Mouse (Mus musculus): Measurements from ENCODE around the gene Gpx1.

Gene Gpx1

DNA sequence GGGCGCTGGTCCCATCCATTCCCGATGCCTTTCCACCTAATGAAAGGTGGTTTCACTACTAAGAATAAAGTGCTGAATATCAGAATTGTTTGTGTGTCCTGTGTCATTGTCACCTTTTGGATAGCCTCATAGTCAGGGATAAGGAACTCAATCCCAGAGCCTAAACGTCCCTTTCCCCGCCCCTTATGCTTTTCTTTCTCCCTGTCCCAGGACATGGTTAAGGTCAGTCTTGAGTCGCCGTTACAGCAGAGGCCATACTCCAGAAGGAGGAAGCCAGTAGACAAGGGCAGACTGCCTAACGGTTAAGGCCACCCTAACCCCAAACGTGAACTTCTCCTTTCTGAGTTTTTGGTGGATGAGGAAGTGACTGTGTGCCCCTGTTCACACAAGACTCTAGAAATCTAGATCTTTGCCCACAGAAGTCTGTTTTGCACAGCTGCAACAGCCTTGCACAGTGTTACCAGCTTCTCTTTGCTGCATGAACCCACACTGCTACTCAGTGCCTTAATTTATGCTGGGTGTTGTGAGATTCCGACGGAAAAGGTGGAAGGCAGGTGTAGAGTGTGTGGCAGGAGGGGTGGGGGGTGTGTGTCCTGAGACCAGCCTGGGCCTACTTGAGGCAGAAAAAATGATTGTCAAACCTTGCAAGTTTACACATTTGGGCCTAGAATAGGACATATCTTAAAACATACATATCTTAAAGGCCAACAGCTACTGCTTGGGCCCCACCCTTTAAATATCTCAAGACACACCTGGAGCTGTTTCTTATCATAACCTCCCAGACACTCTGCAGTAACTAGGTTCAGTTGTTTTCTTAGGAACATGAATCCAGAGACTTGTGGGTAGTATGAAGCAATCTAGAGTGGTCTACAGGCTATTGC lies 1.8 kb downstream of the Gpx1 start:
- DNase-seq: no peak

DNA sequence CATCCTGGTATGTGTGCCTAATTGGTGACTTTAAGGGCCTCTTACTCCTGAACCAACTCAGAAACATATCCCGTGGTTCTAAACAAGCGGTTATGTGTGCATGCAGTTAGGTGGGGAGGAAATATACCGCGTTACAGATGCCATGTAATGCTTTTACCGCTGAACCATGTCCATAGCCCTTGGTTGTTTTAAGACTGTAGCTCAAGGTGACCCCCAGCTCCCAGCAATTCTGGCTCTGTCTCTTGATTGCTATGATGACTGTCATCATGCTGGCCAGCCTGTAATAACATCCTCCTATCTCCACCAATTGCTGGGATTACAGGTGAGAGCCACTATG lies 2.4 kb downstream of the Gpx1 start:
- no peak for DNase-seq

DNA sequence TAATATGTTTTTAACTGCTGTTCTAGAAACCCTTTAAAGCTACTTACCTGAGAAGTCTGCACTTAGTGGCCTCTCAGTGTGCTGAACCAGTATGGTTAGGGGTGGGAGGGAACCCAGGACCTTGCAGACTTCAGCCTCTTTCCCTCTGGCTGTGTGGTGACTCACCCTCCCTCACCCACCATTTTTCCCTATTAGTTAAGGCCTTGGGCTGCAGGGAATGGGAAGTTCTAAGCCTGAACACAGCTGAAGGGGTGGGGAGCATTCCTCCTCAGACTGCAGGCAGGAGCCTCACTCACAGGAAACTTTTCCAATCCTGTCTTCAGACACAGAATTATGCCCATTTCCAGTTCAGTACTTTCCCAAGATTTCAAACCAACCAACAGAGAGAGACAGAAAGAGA lies 3.1 kb downstream of the Gpx1 start:
- no peak for DNase-seq

DNA sequence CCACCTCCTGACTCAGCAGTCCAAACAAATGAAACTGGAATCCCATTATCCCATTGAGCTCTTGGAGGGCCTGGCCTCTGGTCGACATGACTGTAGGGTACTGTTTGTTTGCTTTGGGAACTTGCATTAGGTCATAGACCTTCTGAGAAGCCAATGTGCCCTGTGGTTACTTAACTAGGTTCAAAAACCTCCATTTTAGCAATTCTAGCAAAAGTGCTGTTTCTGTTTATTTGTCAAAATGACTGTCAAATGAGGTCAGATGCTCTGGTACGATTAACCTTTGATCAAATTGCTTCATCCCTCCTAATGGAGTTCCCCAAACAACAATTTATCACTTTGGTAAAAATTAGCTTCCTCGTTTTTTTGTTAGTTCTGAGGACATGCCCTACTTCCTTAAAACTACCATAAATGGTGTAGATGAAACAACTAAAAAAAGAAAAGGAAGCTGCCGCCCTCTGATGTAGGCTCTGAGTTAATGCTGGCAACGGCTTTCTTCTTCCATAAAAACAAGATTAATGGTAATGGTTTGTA lies 3.7 kb downstream of the Gpx1 start:
- no peak for DNase-seq

DNA sequence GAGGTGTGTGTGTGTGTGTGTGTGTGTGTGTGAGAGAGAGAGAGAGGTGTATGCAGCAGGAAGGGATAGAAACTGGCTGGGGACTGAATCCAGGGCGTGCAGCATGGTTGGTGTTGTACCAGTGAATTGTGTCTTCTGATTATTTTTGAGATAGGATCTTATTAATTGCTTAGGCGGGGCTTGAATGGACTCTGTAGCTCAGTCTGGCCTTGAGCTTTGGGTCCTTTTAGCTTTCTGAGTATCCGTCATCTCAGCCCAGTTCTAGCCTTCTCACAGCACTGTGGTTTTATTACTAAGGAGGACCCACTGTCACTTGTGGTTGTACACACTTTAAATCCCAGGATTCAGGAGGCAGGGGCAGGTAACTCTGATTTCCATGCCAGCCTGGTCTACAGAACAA lies 4.6 kb downstream of the Gpx1 start:
- no peak for DNase-seq

DNA sequence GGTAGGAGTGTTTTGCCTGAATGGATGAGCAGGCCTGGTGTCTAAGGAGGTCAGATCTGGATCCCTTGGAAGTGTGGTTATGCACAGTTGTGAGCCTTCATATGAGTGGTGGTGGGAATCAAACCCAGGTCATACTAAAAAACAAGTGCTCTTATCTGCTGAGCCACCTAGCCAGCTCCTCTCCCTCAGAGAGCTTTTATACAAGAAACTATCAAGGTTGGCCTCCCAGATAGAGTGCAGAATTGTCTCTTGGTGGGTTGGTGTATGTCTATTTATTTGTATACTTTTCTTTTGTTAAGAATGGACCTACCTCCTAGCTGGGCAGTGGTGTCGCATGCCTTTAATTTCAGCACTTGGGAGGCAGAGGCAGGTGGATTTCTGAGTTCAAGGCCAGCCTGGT lies 5.1 kb downstream of the Gpx1 start:
- DNase-seq: no peak

DNA sequence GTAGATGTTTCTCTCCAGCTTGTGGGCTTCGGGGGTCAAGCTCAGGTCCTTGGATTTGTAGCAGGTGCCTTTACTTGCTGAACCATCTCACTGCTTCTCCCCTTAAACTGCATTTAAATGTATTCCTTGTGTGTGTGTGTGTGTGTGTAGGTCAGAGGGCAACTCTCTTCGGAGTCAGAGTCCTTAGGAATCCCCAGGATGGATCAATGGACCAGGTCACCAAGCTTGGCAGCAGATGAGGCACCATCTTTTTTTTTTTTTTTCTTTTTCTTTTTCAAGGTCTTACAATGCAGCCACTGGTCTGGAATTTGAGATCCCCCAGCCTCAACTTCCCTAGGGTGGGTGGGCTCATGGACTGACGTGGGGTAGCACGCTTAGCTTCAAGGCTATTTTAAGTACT lies 5.8 kb downstream of the Gpx1 start:
- no peak for DNase-seq

DNA sequence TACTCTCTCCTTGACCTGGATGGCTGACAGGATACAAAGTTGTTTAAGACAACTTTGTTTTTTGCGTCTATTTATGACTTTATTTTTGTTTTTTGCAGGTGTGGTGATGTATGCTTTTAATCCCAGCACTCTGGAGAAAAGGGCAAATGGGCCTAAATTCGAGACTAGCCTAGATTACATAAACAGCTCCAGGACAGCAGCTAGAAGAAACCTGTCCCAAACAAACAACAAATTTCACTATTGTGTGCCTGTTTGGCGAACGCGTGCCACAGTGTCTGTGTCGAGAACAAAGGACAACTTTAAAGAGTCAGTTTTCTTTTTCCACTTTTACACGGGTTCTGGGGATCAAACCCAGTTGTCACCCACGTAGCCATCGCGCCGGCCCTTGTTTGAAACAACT lies 8.3 kb downstream of the Gpx1 start:
- DNase-seq: no peak

DNA sequence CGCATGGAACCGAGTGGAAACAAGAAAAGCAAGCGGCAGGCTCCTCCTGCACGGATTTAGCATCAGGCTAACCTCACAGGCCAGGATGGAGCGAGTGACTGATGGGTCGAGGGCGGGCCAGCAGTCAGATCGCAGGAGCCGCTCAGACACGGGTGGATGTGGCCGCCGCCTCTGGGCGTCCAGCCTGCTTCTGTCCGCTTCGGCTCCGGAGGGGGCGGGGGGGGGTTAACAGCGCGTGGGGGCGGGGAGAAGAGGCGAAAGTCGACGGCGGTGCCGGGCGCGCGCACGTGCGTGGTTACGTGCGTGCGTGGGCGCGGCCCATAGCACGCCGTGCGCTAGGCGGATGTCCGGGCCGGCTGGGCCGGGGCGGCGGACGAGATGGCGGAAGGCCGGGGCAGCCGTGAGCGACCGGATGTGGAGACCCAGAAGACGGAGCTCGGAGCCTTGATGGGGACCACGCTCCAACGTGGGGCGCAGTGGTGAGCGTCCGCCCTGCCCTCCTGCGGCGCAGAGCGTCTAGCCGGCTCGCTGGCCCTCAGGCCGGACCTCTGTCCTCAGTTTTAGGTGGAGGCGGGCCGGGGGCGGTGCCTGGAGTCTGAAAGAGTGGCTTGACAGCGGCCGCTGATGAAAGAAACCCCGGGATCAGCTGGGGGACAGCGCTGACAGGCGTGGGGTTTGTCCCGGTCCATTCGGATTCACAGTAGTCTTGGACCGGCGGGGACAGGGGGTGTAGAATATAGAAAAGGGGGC lies 9.0 kb downstream of the Gpx1 start, which contains the start of gene Usp4:
TSS of gene Usp4 (plus strand) at position 314 of the 750 bp plus-strand sequence.
- DNase-seq: peak; percentile 84

DNA sequence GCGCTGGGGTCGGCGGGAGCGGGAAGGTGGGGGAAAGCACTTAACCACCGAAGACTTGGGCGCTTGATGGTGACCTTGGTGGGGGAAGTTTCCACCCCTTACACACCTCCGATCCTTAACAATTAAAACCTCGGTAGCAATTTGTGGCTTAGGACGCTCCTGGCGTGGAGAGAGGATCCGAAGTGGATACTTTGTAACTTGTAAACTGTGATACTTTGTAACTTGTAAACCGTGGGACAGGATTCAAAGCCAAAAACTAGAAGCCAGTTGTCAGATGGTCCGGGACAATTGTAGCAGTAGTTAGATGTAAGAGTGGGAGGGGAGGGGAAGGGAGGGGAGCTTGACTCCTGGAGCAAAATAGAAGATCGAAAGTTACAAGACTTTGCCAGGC lies 9.6 kb downstream of the Gpx1 start:
- DNase-seq: no peak

DNA sequence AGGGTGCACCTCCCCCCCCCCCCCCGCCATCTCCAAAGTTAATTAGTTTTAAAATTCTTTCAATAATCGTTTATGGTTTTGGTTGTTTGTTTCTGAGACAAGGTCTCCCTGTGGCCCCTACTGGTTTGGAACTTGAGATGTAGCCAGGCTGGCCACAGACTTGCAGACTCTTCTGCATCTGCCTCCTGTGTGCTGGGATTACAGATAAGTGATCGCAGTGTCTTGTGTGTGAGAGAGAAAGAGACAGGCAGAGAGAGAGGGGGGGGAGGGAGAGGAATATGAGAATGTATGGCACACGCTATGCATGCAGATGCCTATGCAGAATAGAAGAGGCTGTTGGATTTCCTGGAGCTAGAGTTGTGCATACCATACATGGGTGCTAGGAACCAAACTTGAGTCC lies 11.0 kb downstream of the Gpx1 start:
- DNase-seq: no peak

DNA sequence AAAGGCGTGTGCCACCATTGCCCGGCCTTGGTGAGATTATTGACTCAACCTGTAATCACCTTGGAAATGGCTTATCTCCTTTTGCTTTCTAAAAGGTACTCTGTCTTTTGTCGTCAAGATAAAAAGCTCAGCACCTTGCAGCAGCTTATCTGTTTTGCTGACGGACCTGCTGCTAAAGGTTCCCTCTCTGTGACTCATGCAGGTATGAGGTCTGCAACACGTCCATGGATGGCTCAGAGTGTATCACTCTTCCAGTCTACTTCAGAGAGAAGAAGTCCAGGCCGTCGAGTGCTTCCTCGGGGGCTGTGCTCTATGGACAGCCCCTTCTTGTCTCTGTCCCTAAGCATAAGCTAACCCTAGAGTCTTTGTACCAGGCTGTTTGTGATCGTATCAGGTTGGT lies 39.5 kb downstream of the Gpx1 start:
- no peak for DNase-seq

DNA sequence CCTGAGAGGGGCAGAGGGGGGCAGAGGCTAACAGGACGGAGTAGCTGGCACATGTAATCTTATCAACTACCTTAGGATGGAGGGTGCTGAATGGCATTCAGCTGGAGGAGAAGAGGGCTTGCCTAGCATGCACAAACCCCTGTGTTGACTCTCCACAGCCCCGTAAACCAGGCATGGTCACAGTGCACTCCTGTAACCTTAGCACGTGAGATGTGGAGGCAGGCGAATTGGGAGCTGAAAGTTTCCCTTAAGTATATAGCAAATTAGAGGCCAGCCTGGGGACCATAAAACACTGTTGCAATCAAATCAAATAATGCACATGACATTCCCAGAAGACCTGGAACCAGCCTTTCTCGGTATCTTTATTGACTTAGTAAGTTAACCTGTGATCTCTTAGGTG lies 40.0 kb downstream of the Gpx1 start:
- no peak for DNase-seq

DNA sequence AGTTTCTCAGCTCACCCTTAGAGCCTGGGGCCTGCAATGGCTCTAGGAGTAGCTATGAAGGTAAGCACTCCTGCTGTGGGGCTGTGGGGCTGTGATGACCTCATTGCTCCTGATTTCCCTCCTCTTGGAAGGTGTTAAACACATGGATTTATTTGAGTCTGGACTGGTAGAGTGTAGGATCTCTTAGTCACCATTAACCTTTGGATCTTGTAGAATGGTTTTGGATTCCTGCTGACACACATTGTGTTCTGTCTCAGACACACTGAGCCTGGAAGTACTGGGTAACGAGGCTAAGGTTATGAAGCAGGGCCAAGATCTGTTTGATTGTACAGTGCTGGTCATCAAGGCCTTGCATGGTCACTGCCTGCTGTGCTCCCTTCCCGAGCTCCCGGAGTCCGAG lies 40.6 kb downstream of the Gpx1 start:
- DNase-seq: no peak

DNA sequence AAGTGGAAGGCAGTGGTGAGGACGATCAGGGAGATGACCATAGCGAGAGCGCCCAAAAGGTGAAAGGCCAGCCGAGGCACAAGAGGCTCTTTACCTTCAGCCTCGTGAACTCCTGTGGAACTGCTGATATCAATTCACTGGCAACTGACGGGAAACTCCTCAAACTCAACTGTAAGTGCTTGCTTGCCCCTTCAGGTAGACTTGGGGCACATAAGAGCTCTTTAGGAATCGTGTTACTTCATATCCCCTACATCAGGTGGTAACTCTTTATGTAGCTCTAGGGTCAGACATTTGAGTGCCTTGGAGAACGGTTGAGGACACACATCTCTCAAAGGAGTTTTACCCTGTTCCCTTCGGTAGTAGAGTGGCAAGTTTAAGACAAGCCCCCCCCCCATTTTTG lies 42.7 kb downstream of the Gpx1 start:
- no peak for DNase-seq

DNA sequence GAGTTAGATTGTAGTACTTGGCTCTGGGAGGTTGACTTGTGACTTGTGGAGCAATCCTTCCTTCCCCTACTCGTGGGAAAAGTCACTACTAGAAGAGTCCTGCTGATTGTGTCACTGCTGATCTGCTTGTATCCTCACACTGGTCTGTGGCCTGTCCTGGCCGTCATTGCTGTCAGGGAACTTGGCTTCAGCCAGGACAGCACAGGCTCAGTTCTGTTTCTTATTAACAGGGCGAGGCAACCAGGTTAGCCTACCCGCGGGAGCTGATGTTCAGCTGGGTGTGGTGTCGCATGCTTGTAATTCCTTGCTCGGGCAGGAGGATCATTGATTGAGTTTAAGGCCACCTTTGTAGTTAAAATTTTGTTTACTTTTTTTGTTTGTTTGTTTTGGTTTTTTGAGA lies 46.3 kb downstream of the Gpx1 start:
- DNase-seq: no peak

DNA sequence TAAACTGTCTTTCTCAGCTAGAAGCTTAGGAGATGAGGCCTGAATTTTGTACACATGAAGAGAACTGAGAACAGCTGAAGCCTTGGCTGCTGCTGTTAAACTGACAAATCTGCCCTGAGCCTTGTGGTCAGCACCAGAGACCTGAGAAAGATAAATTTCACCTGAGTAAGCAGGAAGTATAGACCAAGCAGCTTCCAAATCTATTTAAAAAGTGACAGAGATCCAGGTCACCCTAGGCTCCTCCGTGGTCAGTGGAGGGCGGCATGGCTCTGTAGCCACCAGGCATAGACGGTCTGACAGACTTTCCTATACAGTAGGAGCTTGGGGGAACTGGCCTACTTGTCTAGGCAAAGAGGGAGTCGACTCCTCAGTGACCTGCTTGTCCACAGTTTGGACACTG lies 48.1 kb downstream of the Gpx1 start:
- no peak for DNase-seq

DNA sequence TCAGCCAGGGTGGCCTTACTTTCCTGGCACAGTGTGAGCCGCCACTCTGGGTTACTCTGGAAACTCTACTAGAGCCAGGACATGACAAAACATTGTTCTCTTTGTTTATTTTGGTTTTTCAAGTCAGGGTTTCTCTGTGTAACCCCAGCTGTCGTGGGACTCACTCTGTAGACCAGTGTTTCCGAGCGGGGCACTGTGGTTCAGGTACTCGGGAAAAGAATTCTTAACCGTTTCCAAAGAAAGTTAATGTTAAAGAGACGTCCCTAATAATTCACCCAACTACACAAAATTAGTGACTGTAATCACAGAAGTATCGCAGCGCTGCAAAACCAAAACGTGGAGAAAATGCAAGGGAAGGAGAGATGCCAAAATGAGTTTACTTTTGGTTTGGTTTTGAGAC lies 49.9 kb downstream of the Gpx1 start:
- DNase-seq: no peak

DNA sequence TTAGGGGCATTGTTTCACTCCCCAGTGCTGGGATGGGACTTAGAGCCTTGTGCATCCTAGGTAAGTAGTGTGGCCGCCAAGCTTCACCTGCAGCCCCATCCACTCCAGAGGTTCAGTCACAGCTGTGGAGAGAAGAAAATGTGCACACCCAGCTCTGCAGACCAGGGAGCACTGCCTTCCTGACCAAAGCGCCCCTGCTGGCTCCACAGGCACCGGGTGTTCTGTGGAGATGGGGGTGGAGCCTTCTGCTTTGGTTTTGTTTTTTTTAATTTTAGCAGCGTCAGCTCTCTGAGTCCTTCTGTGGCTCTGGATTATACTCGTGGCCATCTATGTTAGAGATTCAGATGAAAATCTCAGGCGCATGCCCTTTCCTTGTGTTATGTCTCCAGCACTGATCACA lies 50.5 kb downstream of the Gpx1 start:
- DNase-seq: no peak

Data from cerebellum, adult 8-10 months (tissue).